Mouse (Mus musculus): ENCODE results near the gene Golph3l. TPM values are rescaled to one million over a fixed set of nuclear protein-coding genes. Genes with fewer than 3 reads are reported as not detected.
"Not testable (repeated sequence)": the region's sequence is repeated elsewhere in the genome, so short reads cannot be mapped to it uniquely, and the experiment has no call there.

The Golph3l gene
- polyA plus RNA-seq, 1 experiment: 27.6 TPM

DNA sequence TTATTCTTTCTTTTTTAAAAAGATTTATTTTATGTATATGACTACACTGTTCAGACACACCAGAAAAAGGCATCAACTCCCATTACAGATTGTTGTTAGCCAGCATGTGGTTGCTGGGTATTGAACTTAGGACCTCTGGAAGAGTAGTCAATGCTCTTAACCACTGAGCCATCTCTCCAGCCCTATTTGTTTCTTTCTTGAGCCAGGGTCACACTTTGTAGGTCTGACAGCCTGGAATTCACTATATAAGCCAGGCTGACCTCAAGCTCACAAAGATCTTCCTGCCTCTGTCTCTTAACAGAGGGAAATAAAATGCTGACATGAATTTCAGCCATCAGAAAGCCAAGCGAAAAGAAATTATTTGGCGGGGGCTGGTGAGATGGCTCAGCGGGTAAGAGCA, 19.1 kb upstream of the Golph3l start:
- Histone ChIP-seq H3K4me1 (ENCODE audit: control insufficient read depth, insufficient read depth, low read length) (no peaks in the 10 kb centered on the region), H3K4me3 (ENCODE audit: insufficient read depth, low read length) (no peak overlapping the region), H3K27ac (ENCODE audit: insufficient read depth, low read length) (no peak overlapping the region)
- TF ChIP-seq CTCF (IDR thresholded peaks at IDR 0.05; ENCODE audit: borderline replicate concordance, insufficient read depth, low read length) (no peak), POLR2A (IDR thresholded peaks at IDR 0.05; ENCODE audit: low read depth, low read length) (no peak)

- no peaks in the 10 kb centered on the region for H3K4me1 ChIP-seq (ENCODE audit: control insufficient read depth, insufficient read depth, low read length)
- peak overlapping the region; percentile 21; the same call in 1 of the 2 replicates for H3K4me3 ChIP-seq (ENCODE audit: insufficient read depth, low read length)
- no peak overlapping the region for H3K27ac ChIP-seq (ENCODE audit: insufficient read depth, low read length)
- TF ChIP-seq POLR2A (IDR thresholded peaks at IDR 0.05; ENCODE audit: low read depth, low read length) (no peak), CTCF (IDR thresholded peaks at IDR 0.05; ENCODE audit: borderline replicate concordance, insufficient read depth, low read length) (no peak)
Measured at GRCm38 (mm10) chr3:95587754-95588603, 755 bp upstream of the Golph3l start.

GRCm38 (mm10) chr3:95598734-95599133, 10.0 kb downstream of the Golph3l start:
- Histone ChIP-seq H3K4me1 (ENCODE audit: control insufficient read depth, insufficient read depth, low read length) (no peaks in the 10 kb centered on the region), H3K27ac (ENCODE audit: insufficient read depth, low read length) (no peak overlapping the region), H3K4me3 (ENCODE audit: insufficient read depth, low read length) (no peak overlapping the region)
- no peak for TF ChIP-seq CTCF (IDR thresholded peaks at IDR 0.05; ENCODE audit: borderline replicate concordance, insufficient read depth, low read length)
- TF ChIP-seq POLR2A (IDR thresholded peaks at IDR 0.05; ENCODE audit: low read depth, low read length): no peak

GRCm38 (mm10) chr3:95601287-95601686, 12.6 kb downstream of the Golph3l start:
- Histone ChIP-seq H3K4me1 (ENCODE audit: control insufficient read depth, insufficient read depth, low read length) (peaks cover 5% of the 10 kb centered on the region; the same call in 1 of the 2 replicates), H3K4me3 (ENCODE audit: insufficient read depth, low read length) (no peak overlapping the region), H3K27ac (ENCODE audit: insufficient read depth, low read length) (no peak overlapping the region)
- TF ChIP-seq POLR2A (IDR thresholded peaks at IDR 0.05; ENCODE audit: low read depth, low read length) (no peak), CTCF (IDR thresholded peaks at IDR 0.05; ENCODE audit: borderline replicate concordance, insufficient read depth, low read length) (no peak)

DNA sequence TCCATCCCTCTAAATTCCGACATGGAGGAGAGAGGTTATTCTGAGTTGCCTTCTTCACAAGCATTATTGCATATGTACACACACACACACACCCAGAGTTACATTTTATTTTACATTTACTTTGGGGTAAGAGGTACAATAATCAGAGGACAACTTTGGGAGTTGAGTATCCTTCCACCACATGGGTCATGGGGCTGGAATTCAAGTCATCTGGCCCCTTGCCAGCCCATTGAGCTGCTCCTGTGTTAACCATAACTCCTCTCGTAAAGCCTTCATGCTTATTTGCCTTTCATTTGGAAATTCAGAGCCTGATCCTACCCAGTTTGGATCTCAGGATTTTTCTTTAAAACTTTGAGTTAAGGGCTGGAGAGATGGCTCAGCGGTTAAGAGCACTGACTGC, 17.4 kb downstream of the Golph3l start:
- H3K27ac ChIP-seq (ENCODE audit: insufficient read depth, low read length): no peak overlapping the region
- peaks cover 5% of the 10 kb centered on the region; the same call in 1 of the 2 replicates for H3K4me1 ChIP-seq (ENCODE audit: control insufficient read depth, insufficient read depth, low read length)
- TF ChIP-seq CTCF (IDR thresholded peaks at IDR 0.05; ENCODE audit: borderline replicate concordance, insufficient read depth, low read length): no peak
- TF ChIP-seq POLR2A (IDR thresholded peaks at IDR 0.05; ENCODE audit: low read depth, low read length): no peak
- H3K4me3 ChIP-seq (ENCODE audit: insufficient read depth, low read length): no peak overlapping the region

- TF ChIP-seq POLR2A (IDR thresholded peaks at IDR 0.05; ENCODE audit: low read depth, low read length) (no peak), CTCF (IDR thresholded peaks at IDR 0.05; ENCODE audit: borderline replicate concordance, insufficient read depth, low read length) (no peak)
- Histone ChIP-seq H3K4me3 (ENCODE audit: insufficient read depth, low read length) (no peak overlapping the region), H3K4me1 (ENCODE audit: control insufficient read depth, insufficient read depth, low read length) (peaks cover 5% of the 10 kb centered on the region; the same call in 1 of the 2 replicates), H3K27ac (ENCODE audit: insufficient read depth, low read length) (no peak overlapping the region)
Measured at GRCm38 (mm10) chr3:95609195-95609594, 20.5 kb downstream of the Golph3l start.

GRCm38 (mm10) chr3:95613996-95614395, 25.3 kb downstream of the Golph3l start:
- Histone ChIP-seq H3K27ac (ENCODE audit: insufficient read depth, low read length) (no peak overlapping the region), H3K4me3 (ENCODE audit: insufficient read depth, low read length) (no peak overlapping the region), H3K4me1 (ENCODE audit: control insufficient read depth, insufficient read depth, low read length) (no peaks in the 10 kb centered on the region)
- TF ChIP-seq POLR2A (IDR thresholded peaks at IDR 0.05; ENCODE audit: low read depth, low read length): no peak
- no peak for TF ChIP-seq CTCF (IDR thresholded peaks at IDR 0.05; ENCODE audit: borderline replicate concordance, insufficient read depth, low read length)

- TF ChIP-seq POLR2A (IDR thresholded peaks at IDR 0.05; ENCODE audit: low read depth, low read length) (no peak), CTCF (IDR thresholded peaks at IDR 0.05; ENCODE audit: borderline replicate concordance, insufficient read depth, low read length) (no peak)
- no peak overlapping the region for H3K27ac ChIP-seq (ENCODE audit: insufficient read depth, low read length)
- no peak overlapping the region for H3K4me3 ChIP-seq (ENCODE audit: insufficient read depth, low read length)
Measured at GRCm38 (mm10) chr3:95618511-95618910, 29.8 kb downstream of the Golph3l start.

GRCm38 (mm10) chr3:95621241-95621640, 32.5 kb downstream of the Golph3l start:
- no peak overlapping the region for H3K27ac ChIP-seq (ENCODE audit: insufficient read depth, low read length)
- TF ChIP-seq POLR2A (IDR thresholded peaks at IDR 0.05; ENCODE audit: low read depth, low read length) (no peak), CTCF (IDR thresholded peaks at IDR 0.05; ENCODE audit: borderline replicate concordance, insufficient read depth, low read length) (no peak)
- H3K4me3 ChIP-seq (ENCODE audit: insufficient read depth, low read length): no peak overlapping the region
- H3K4me1 ChIP-seq (ENCODE audit: control insufficient read depth, insufficient read depth, low read length): no peaks in the 10 kb centered on the region

More at GRCm38 (mm10) chr3:95618511-95618910, 29.8 kb downstream of the Golph3l start:
- H3K4me1 ChIP-seq (ENCODE audit: control insufficient read depth, insufficient read depth, low read length): no peaks in the 10 kb centered on the region

GRCm38 (mm10) chr3:95622421-95622820, 33.7 kb downstream of the Golph3l start:
- H3K4me3 ChIP-seq (ENCODE audit: insufficient read depth, low read length); H3K4me1 ChIP-seq (ENCODE audit: control insufficient read depth, insufficient read depth, low read length); H3K27ac ChIP-seq (ENCODE audit: insufficient read depth, low read length): not testable (repeated sequence)
